Mouse (Mus musculus): ENCODE results near the gene Pnkd.
A peak's percentile ranks its signal among the peaks of the same experiment; 100 is the strongest.
"Not testable (repeated sequence)": the region's sequence is repeated elsewhere in the genome, so short reads cannot be mapped to it uniquely, and the experiment has no call there.

The Pnkd gene

DNA sequence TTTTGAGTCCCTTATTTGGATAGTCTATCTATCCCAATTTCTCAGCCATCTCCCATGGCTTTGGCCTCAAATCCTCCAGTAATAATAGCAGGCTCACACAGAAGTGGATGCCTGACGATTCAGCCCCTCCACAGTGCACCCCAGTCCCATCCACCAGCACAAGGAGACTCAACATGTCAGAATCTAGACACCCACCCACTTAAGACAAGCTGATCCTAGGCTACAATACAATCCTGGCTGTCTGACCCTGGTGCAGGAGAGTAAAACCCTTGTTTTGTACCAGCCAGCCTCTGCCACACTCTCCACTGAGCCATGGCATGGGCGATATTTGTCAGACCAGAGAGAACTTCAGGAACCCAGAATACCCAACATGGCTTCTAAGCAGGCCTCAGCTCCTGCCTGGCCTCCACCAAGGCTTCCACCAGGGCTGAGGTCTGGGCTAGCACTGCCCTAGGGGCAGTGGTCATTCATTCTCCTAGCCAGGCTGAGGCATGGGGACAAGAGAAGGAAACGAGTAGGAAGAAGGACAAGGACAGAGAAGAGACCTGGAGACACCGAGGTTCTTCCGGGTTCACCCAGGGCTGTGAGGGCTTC is 13.5 kb downstream of the Pnkd start:
- DNase-seq (ENCODE audit: low spot score): no peak

DNA sequence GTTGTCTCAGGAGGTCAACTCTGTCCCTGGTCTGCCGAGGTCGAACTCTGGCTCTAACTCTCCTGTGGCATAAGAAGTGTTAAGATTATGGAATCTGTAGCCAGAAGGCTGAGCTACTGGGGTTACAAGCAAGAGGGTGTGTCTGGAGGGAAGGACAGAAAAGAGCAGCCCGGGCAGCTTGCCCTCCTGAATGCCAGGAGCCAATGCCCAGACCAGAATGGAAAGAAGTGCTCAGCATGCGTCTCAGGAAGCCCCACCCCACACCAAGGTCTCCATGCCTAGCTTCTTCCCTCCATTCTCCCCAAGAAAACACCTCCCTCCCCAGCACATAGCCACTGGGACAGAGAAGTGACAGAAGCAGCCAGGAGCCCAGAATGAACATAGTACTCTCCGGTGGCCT is 14.3 kb downstream of the Pnkd start:
- no peak for DNase-seq (ENCODE audit: low spot score)

- DNase-seq (ENCODE audit: low spot score): no peak
Observed at GRCm38 (mm10) chr1:74300347-74301110, 15.8 kb downstream of the Pnkd start.

DNA sequence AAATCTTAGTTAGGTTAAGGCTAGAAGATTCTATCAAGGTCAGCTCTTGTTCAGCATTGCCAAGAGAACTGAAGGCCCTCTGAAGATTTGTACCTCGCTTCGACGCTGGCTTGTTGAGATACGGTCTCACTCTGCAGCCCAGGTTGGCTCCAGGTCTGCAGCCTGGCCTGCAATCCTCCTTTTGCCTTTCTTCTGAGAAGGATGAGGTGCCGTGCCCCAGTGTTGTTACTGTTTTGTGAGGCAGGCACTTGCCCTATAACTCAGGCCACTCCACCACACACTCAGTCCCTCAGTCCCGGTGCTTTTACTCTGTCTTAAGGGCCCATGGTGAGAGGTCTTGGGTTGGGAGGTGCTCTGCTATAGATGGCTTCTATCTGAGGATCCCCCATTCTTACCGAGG is 17.5 kb downstream of the Pnkd start:
- DNase-seq (ENCODE audit: low spot score): no peak

DNA sequence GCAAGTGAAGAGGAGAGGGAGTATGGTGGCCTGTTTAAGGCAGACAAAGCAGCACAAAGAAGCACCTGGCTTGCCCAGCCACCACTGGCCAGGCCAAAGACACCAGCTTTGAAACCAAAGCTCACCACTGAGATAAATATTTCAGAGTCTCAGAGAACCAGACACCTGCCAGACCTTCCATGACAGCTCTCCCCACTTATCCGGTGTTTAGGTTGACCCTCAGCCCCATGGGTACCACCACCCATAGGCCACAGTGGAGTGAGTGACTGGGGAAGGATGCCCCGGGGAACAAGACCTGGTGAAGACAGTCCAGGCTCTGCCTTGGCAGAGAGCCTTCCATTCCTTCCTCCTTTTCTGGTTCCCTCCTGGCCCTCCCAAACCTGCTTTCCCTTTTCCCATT is 18.1 kb downstream of the Pnkd start:
- DNase-seq (ENCODE audit: low spot score): no peak

DNA sequence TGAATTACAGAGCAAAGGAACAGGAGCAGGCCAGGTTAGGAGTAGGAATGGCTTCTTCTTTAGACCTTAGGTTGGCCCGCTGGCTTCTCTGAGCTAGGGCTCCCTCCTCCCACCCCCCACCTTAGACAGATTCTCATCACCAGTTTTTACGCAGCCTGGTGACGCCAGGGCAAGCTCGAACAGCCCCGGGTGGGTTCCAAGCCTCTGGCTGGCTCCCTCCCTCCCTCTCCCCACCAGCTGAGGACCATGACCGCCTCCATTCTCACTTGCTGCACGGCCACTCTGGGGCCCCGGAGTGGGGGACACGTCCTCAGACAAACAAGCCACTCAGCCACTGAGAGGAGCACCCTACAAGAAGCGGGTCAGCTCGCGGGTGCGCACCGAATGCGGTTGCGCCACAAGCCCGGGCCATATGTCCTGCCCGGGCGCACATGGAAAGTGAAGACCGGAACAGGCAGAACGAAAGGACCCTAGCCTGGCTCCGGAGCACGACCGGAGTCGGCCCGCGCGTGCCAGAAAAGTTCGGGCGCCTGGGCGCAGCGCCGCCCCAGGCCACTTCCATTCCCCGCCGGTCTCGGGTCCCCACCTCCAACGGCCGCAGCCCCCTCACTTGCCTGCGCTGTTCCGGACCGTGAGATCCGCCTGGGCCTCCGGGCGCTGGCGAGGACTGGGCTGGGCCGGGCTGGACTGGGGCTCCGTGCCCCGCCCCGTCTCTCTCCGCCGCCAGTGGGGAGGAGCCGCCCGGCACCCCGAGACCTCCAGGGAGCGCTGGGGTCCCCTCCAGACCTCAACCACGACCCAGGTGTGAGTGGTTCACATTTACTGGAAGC is 19.0 kb downstream of the Pnkd start:
- no peak for DNase-seq (ENCODE audit: low spot score)

- no peak for DNase-seq (ENCODE audit: low spot score)
Observed at GRCm38 (mm10) chr1:74304339-74304790, 19.6 kb downstream of the Pnkd start.

DNA sequence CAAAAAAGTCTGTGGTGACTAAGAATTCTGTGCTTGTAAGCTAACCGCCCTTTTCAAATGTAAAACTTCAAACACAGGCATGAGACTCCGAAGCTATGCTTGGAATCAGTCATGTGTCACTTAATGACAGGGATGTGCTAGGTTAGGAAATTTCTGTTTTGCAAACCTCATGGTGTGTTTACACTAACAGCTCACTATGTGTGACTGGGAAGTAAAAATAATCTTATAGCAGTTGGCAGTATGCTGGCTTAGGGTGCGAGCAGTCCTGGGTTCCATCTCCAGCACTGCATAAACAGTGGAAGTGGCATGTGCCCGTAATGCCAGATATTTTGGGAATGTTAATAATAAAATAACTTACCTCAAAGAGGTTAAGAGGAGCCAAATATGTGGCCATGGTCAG is 20.2 kb downstream of the Pnkd start:
- no peak for DNase-seq (ENCODE audit: low spot score)

DNA sequence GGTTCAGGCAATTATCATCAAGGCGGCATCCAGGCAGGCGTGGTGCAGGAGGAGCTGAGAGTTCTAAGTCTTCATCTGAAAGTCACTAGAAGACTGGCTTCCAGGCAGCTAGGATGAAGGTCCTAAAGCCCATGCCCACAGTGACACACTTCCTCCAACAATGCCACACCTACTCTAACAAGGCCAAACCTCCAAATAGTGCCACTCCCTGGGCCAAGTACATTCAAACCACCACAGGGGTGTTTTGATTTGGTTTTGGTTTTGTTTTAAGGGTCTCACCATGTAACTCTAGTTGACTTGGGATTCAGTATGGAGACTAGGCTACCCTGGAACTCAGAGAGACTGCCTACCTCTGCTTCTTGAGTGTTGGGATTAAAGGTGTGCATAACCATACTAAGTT is 20.8 kb downstream of the Pnkd start, which contains the start of gene Tmbim1:
TSS of gene Tmbim1 (minus strand) at position 101 of the 400 bp plus-strand sequence.
- no peak for DNase-seq (ENCODE audit: low spot score)

- DNase-seq (ENCODE audit: low spot score): no peak
Observed at GRCm38 (mm10) chr1:74307146-74307545, 22.4 kb downstream of the Pnkd start.

GRCm38 (mm10) chr1:74308001-74308964 is 23.6 kb downstream of the Pnkd start:
- DNase-seq (ENCODE audit: low spot score): no peak

GRCm38 (mm10) chr1:74309767-74310166 is 25.0 kb downstream of the Pnkd start:
- DNase-seq (ENCODE audit: low spot score): no peak

DNA sequence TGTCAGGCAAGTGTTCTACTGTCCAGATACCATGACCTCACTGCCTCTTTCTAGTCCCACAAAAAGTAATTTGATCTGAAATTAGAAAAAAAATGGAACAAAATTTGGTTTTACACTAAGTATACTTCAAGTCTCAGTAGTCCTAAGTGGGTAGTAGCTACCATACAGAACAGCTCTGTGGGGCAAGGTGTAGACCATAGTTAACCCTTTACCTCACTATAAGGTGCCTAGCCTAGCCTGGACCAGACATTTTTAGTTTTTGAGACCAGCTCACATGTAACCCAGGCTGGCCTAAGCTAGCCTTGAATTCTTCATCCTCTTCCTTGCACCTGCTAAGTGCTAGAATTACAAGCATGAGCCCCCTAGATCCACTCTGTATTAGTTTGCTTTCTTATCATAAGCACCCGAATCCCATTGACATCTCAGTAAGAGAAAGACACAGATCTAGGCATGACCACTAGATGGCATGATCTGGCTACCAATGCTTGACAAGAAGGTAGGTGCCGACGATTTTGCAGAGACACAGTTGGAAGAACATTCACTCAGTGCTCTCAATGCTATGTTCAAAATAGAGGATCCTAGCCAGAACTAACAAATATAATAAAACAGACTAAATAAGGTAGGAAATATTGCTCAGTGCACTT is 28.4 kb downstream of the Pnkd start:
- DNase-seq (ENCODE audit: low spot score): peak; percentile 67

GRCm38 (mm10) chr1:74314796-74315195 is 30.1 kb downstream of the Pnkd start:
- no peak for DNase-seq (ENCODE audit: low spot score)

GRCm38 (mm10) chr1:74316114-74316827 is 31.5 kb downstream of the Pnkd start:
- DNase-seq (ENCODE audit: low spot score): no peak

DNA sequence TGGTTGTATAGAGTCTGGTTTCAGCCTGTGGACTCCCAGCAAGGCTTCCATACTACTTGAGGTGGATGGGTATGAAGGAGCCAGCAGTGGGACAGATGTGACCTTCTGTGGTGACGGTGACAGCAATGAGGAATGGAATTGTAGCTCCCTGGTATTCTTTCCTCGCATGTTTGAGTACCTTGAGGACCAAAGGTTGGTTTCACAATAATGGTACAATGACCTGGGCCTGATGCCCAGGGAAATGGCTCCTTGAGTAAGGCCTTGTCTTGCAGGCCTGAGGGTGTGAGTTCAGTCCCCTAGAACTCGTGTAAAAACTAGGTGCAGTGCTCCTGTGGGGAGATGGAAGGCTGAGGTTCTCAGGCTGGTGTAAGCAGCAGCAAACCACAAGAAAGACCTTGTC is 34.0 kb downstream of the Pnkd start:
- DNase-seq (ENCODE audit: low spot score): no peak

DNA sequence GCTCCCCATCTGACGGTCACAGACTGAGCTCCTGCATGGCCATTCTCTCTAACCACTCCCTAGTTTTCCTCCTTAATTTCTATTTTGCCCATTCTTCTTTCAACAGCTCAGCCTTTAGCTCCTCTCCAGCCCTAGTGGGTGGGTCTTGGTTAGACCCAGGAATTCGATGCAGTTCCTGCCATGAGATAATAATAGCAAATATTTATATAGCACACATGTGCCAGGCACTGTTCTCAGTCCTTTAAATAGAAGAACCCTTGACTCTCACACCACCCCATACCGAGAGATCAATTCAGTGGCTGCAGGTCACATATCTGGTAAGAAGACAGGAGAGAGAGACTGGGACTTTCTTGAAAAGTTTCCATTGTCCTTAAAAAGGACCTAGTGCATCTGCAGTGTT is 36.7 kb downstream of the Pnkd start:
- no peak for DNase-seq (ENCODE audit: low spot score)

- not testable (repeated sequence) for DNase-seq (ENCODE audit: low spot score)
Observed at GRCm38 (mm10) chr1:74326916-74327315, 42.2 kb downstream of the Pnkd start.

DNA sequence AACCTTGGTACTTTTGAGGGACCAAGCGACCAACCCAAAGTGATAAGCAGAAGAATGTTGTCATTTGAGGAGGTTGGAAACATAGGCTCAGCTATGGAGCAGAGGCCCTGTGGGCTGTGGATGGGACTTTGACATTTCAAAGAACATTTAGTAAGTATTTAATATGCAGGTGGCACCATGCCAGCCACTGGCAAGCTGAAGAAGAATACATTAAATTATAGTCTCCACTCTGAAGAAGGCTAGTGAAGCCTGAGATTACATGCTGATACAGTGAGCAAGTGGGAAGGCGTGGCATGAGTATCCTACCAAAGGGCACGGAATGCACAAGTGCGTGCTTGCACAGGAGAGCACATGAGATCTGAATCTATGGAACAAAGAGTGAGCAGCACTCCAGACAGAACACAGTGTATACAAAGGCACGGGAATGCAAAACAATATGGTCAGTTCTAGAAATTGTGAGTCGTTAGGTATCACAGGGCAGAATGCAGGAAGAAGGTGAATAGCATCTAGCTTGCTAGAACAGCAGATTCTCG is 45.2 kb downstream of the Pnkd start:
- no peak for DNase-seq (ENCODE audit: low spot score)

GRCm38 (mm10) chr1:74331046-74331681 is 46.4 kb downstream of the Pnkd start:
- no peak for DNase-seq (ENCODE audit: low spot score)
